Mouse (Mus musculus): Measurements from ENCODE around the gene Ppp2r5b. TPM values are rescaled to one million over a fixed set of nuclear protein-coding genes. Genes with fewer than 3 reads are reported as not detected.

Ppp2r5b gene
- total RNA-seq, 2 experiments from 2014 or later, result 35.6 to 37.7 TPM

DNA sequence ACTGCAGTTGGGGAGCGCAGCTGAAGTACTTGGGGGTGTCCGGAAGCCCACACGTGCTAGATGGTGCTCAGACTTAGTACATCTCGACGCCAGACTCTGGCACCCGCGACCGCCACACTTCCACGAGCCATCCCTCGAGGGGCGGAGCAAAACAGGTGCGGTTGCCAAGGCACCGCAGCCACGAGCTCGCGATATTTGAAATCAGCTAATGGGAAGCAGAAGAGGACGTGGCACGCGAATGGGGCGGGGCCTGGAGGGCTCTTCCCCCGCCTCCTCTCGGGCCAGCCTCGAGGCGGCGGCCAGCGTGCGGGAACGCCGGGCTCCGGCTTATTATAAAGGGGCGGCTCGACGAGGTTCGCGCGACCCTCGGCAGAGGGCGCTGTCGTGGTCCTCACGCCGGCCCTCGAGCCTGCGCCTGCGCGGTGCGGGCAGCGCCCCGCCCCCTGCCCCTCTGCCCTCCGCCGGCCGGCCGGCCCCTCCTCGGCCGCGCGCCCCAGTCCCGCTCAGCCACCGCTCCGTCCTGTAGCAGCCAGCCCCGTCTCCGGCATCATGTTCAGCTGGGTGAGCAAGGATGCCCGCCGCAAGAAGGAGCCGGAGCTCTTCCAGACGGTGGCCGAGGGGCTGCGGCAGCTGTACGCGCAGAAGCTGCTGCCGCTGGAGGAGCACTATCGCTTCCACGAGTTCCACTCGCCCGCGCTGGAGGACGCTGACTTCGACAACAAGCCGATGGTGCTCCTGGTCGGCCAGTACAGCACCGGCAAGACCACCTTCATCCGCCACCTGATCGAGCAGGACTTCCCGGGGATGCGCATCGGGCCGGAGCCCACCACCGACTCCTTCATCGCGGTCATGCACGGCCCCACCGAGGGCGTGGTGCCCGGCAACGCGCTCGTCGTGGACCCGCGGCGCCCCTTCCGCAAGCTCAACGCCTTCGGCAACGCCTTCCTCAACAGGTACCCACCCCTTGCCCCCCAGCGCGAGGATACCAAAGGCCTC is 41.1 kb upstream of the Ppp2r5b start, which contains the start of gene Ehd1:
Ehd1 (plus strand) TSS at position 300 of the 996 bp plus-strand sequence.
- H3K4me3 ChIP-seq, result peak within 1 kb of the TSS; percentile 98
- TF ChIP-seq CTCF (IDR thresholded peaks at IDR 0.05), result peak; percentile 89
- peak within 1 kb of the TSS; percentile 97 for H3K27ac ChIP-seq
- intact Hi-C loops (cut with DNase I), result loop anchor here (2.0 kb wide), 1 partner anchor 28 kb away; no protein-coding TSS in a partner anchor
- DNase-seq, result peak; percentile 99

DNA sequence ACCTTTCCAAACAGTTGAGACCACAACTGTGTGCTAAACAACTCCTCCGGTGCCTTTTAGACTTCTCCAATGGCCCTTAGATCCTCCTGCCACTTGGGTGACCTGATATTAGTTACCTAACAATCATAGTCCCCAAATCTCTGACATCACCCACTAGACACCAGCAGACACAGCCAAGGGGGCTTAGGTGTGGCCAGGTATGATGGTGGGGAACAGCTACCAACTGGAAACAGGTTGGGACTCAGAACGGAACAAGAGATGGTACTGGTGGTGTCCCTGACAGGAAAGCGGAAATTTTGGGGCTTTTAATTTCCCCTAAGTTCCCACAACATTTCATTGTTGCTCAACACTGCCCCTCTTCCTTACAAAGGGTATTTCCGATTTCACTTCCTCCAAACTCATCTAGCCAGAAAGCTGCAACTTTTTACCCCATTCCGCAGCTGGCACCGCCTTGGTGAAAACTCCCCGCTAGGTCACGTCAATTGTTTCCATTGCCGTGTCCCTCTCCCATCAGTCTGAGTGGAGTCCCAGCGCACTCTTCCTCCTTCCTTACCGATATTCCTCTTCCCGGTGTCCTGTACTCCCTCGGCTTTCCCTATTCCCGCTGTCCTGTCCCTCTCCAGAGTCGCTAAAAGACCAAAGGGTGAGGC is 40.2 kb upstream of the Ppp2r5b start:
- no peak for DNase-seq
- H3K4me3 ChIP-seq, result peak overlapping the region; percentile 98
- peak overlapping the region; percentile 97 for H3K27ac ChIP-seq
- TF ChIP-seq CTCF (IDR thresholded peaks at IDR 0.05), result no peak; the same call in 1 of the 2 replicates
- intact Hi-C loops (cut with DNase I), result loop anchor here (2.0 kb wide), 1 partner anchor 29 kb away; no protein-coding TSS in a partner anchor

DNA sequence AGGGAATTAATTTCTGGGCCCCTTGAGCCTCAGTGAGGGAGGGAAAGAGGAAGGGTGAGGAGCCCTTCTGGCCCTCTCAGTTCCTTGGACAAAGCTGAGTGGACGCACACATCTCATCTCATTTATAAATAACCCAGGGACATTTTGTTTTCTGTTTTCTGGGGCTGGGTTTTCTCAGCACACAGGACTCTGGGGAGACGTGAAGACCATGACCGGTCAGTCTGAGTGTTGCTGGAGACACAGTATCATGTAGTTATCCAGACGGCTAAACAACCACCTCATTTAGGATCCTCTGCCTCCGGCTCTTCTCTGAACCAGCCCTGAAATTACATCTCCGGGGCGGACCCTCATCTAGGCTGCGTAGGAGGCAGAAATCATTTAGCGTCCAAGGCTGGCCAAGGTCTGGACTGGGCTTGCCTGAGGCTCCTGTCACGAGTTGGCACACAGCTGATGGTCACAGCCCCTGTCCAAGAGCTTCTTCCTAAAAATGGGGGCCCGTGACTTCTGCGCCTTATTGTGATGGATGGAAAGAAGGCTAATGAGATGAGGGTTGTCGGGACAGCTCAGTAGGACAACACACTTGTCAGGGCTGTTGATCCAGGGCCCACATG is 38.4 kb upstream of the Ppp2r5b start:
- intact Hi-C loops (cut with DNase I), result no loop called here
- DNase-seq, result peak; percentile 50
- peak overlapping the region; percentile 81 for H3K27ac ChIP-seq

DNA sequence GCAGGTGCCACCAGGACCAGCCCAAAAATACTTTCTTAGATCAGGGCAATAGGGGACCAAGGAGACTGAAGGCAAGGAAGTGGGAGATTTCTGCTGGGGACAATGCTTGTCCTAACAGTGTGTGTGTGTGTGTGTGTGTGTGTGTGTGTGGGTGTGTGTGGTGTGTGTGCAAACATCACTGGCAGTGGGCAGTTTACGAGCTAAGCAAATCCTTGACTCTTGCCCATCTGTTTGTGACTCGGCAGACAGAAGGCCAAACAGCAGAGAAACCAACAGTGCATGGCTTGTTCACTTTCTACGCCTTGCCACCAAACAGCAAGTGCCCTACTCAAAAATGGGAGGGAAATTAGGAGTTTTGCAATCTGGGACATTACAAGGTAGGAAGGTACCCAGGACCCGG is 37.9 kb upstream of the Ppp2r5b start:
- DNase-seq, result no peak
- peak overlapping the region; percentile 81 for H3K27ac ChIP-seq
- no peak for TF ChIP-seq CTCF (IDR thresholded peaks at IDR 0.05)
- no peak overlapping the region for H3K4me3 ChIP-seq
- intact Hi-C loops (cut with DNase I), result no loop called here

More for the DNA sequence above, 38.4 kb upstream of the Ppp2r5b start:
- no peak overlapping the region for H3K4me3 ChIP-seq
- TF ChIP-seq CTCF (IDR thresholded peaks at IDR 0.05), result no peak

DNA sequence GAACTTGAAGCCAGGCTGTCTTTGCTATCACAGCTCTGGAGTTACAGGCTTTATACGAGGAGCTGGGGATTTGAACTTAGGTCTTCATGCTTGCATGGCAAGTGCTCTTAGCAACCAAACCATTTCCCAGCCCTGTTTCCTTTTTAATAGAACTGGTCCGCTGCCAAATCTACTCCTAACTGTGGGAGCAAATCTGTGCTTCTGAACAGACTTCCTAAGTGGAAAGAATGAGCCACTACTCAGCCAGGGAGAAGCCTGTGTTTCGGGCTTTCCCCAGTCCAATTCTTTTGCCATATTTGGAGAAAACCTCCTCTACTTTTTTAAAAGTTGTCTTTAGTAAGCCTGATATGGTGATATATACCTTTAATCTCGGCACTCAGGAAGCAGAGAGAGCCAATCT is 37.1 kb upstream of the Ppp2r5b start:
- Histone ChIP-seq H3K4me3 (no peak overlapping the region), H3K27ac (peak overlapping the region; percentile 81)
- intact Hi-C loops (cut with DNase I), result no loop called here
- no peak for TF ChIP-seq CTCF (IDR thresholded peaks at IDR 0.05)
- DNase-seq, result no peak

DNA sequence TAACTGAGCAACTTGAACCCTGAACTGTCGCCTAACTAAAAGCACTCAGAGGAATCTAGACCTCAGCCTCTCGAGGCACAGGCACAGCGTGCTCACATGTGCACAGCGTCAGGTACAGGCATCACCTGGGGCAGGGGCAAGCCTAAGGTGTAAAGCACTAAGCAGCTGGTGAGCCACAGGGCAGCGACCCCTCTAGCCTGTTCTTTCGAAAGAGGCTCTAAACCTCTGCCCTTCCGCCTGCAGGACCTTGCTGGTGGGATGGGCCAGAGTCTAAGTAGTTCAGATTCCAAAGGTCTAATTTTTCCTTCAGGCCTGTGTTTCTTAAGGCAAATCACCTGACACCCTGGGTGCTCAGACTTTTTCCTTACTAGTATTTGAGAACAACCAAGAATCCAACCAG is 36.4 kb upstream of the Ppp2r5b start:
- intact Hi-C loops (cut with DNase I), result no loop called here
- H3K4me3 ChIP-seq, result no peak overlapping the region
- no peak for TF ChIP-seq CTCF (IDR thresholded peaks at IDR 0.05)
- peak overlapping the region; percentile 81 for H3K27ac ChIP-seq
- DNase-seq, result no peak

- no peak overlapping the region for H3K4me3 ChIP-seq
- intact Hi-C loops (cut with DNase I), result no loop called here
These were observed 35.5 kb upstream of the Ppp2r5b start for GRCm38 (mm10) chr19:6271206-6271605.

GRCm38 (mm10) chr19:6270661-6271060 is 35.0 kb upstream of the Ppp2r5b start:
- no peak for DNase-seq
- intact Hi-C loops (cut with DNase I), result no loop called here
- Histone ChIP-seq H3K4me3 (no peak overlapping the region), H3K27ac (no peak overlapping the region)
- no peak for TF ChIP-seq CTCF (IDR thresholded peaks at IDR 0.05)

More at GRCm38 (mm10) chr19:6271206-6271605, 35.5 kb upstream of the Ppp2r5b start:
- 0 out of 2 replicates have a peak overlapping the region, but pooled peaks have one; percentile 12 for H3K27ac ChIP-seq
- no peak for DNase-seq
- no peak for TF ChIP-seq CTCF (IDR thresholded peaks at IDR 0.05)

DNA sequence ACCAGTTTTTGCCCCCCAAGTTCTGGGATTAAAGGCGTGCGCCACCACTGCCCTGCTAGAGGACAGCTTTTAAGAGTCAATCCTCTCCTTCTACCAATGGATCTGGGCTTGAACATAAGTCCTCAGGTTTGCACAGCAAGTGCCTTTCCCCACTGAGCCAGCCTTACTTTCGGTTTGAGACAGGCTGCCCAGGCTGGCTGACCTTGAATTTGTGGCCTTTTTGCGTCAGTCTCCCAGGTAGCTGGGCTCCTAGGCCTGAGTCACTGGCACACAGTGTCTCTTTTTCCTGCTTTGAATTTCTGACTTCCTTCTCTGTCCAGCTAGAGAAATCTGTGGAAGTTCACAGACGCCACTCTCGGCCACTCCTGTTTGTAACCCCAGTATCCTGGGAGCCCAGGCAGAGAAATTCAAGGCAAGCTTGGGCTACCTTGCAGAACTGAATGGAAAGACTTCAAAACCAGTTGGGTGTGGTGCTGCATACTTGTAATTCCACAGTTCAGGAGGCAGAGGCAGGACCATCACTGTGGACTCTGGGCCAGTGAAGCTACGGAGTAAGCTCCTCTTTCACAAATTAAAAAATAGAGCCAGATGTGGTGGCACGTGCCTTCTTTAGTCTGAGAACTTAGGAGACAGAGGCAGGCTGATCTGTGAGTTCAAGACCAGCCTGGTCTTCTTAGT is 34.3 kb upstream of the Ppp2r5b start:
- no peak for TF ChIP-seq CTCF (IDR thresholded peaks at IDR 0.05)
- peak overlapping the region; percentile 38 for H3K27ac ChIP-seq
- intact Hi-C loops (cut with DNase I), result no loop called here
- no peak overlapping the region for H3K4me3 ChIP-seq
- no peak for DNase-seq

DNA sequence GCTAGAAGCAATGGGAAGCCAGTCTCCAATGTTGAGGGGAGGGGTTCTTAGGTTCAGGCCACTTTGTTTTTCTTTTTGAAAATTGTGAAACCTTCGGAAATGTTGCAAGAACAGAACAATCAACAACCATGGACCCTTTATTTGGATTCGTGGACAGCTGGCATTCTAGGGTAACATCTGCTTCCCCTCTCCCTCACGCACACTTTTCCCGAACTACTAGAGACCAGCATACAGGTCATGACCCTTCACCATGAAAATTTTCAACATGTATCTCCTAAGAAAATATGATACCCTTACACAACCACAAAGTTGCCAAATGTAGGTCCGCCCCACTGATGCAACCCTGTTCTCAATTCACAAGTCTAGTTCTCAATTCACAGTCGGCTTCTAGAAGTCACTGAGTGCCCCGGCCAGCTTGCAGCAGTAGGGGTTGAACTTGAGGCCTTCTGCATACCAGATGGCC is 33.0 kb upstream of the Ppp2r5b start:
- intact Hi-C loops (cut with DNase I), result loop anchor here (1.0 kb wide), 1 partner anchor 36 kb away; no protein-coding TSS in a partner anchor
- H3K27ac ChIP-seq, result peak overlapping the region; percentile 70
- no peak for DNase-seq
- no peak overlapping the region for H3K4me3 ChIP-seq
- TF ChIP-seq CTCF (IDR thresholded peaks at IDR 0.05), result no peak

DNA sequence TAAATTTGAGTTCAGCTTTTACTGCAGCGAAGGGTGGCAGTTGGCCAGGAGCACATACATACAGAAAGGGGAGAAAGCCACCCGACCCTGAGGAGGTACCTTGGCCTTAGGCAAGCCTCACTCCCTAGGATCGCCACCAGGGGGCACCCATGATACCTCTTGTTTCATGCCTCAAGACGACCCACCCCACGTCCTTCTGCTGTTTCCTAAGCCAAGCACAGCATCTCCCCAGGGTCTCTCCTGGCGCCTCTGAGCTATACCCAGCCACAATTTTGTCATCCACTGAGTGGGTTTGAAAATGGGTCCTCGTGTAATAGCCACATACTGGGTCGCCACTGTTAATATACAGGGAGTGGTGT is 32.5 kb upstream of the Ppp2r5b start:
- Histone ChIP-seq H3K27ac (peak overlapping the region; percentile 70), H3K4me3 (no peak overlapping the region)
- intact Hi-C loops (cut with DNase I), result loop anchor here (1.0 kb wide), 1 partner anchor 36 kb away; no protein-coding TSS in a partner anchor
- DNase-seq, result peak; percentile 90
- peak; percentile 97 for TF ChIP-seq CTCF (IDR thresholded peaks at IDR 0.05)
